Mouse (Mus musculus) activated CD4-positive, CD25-positive, alpha-beta regulatory T cell, adult 4 months (primary cell): ENCODE results near the gene Sec16a. TPM values are rescaled to one million over a fixed set of nuclear protein-coding genes. Genes with fewer than 3 reads are reported as not detected.

Experiments used
- ATAC-seq: one replicate; pipeline ENCODE4 v1.8.0; 2017
- polyA plus RNA-seq, 2 experiments: library from polyadenylated mRNA; unstranded; fragments of 100-300 nt; shearing (Covaris generic); gene quantifications; one replicate each; pipeline ENCODE4 v1.2.1; 2017

Gene Sec16a
- polyA plus RNA-seq, result 10 to 100 TPM; 22.4 to 23.9 TPM

GRCm38 (mm10) chr2:26444946-26445665 is at the start of gene Sec16a:
Gene Sec16a, minus strand, starts transcription at chr2:26445216.
- peak; percentile 81 for ATAC-seq

GRCm38 (mm10) chr2:26494396-26494795 is 49.4 kb upstream of the Sec16a start:
- ATAC-seq, result no peak

GRCm38 (mm10) chr2:26493021-26493781 is 48.2 kb upstream of the Sec16a start:
- ATAC-seq, result peak; percentile 69

GRCm38 (mm10) chr2:26490760-26491301 is 45.8 kb upstream of the Sec16a start:
- no peak for ATAC-seq

GRCm38 (mm10) chr2:26488535-26489135 is 43.6 kb upstream of the Sec16a start:
- no peak for ATAC-seq

- ATAC-seq, result no peak
Measured at GRCm38 (mm10) chr2:26487322-26488021, 42.5 kb upstream of the Sec16a start.

- ATAC-seq, result no peak
Measured at GRCm38 (mm10) chr2:26486835-26487321, 41.9 kb upstream of the Sec16a start.

GRCm38 (mm10) chr2:26486264-26486810 is 41.3 kb upstream of the Sec16a start:
- ATAC-seq, result no peak

GRCm38 (mm10) chr2:26485710-26486109 is 40.7 kb upstream of the Sec16a start:
- no peak for ATAC-seq

- no peak for ATAC-seq
Measured at GRCm38 (mm10) chr2:26485278-26485677, 40.3 kb upstream of the Sec16a start.

- no peak for ATAC-seq
Measured at GRCm38 (mm10) chr2:26484169-26484568, 39.2 kb upstream of the Sec16a start.

GRCm38 (mm10) chr2:26483230-26483869 is 38.3 kb upstream of the Sec16a start:
- peak; percentile 76 for ATAC-seq

GRCm38 (mm10) chr2:26482824-26483223 is 37.8 kb upstream of the Sec16a start:
- no peak for ATAC-seq

- ATAC-seq, result no peak
Measured at GRCm38 (mm10) chr2:26481724-26482495, 36.9 kb upstream of the Sec16a start.

- no peak for ATAC-seq
Measured at GRCm38 (mm10) chr2:26480911-26481310, 35.9 kb upstream of the Sec16a start.

GRCm38 (mm10) chr2:26478685-26479205 is 33.7 kb upstream of the Sec16a start:
- ATAC-seq, result no peak

GRCm38 (mm10) chr2:26477911-26478310 is 32.9 kb upstream of the Sec16a start:
- no peak for ATAC-seq

- no peak for ATAC-seq
Measured at GRCm38 (mm10) chr2:26475505-26476430, 30.8 kb upstream of the Sec16a start.

- ATAC-seq, result no peak
Measured at GRCm38 (mm10) chr2:26474789-26475504, 29.9 kb upstream of the Sec16a start.
